Mouse (Mus musculus) liver, embryonic 12.5 days (tissue): ENCODE measurements around the gene Slc44a3. TPM values are rescaled to one million over a fixed set of nuclear protein-coding genes. Genes with fewer than 3 reads are reported as not detected.

Source experiments
- ATAC-seq: fragments of 200-750 bp; cut with Nextera tagmentation; 2 replicates; pipeline ENCODE4 v1.8.0; 2017; ENCODE audit warnings: moderate number of reproducible peaks, mild to moderate bottlenecking, moderate library complexity
- H3K27ac ChIP-seq: fragments of 300-500 bp; sonication (generic); 2 replicates; pipeline ENCODE4 v1.5.1; 2016; ENCODE audit warnings: mild to moderate bottlenecking
- H3K27me3 ChIP-seq: fragments of 300-500 bp; sonication (generic); replicated peaks from 2 replicates; pipeline ENCODE4 v1.6.1; 2016; ENCODE audit warnings: mild to moderate bottlenecking, moderate library complexity
- H3K36me3 ChIP-seq: fragments of 300-500 bp; sonication (generic); 2 replicates; pipeline ENCODE4 v1.6.1; 2016; ENCODE audit warnings: mild to moderate bottlenecking, moderate library complexity
- H3K4me1 ChIP-seq: fragments of 300-500 bp; sonication (generic); 2 replicates; pipeline ENCODE4 v1.6.1; 2016
- H3K4me2 ChIP-seq: fragments of 300-500 bp; sonication (generic); 2 replicates; pipeline ENCODE4 v1.6.1; 2016; ENCODE audit warnings: mild to moderate bottlenecking, moderate library complexity
- H3K4me3 ChIP-seq: fragments of 300-500 bp; sonication (generic); 2 replicates; pipeline ENCODE4 v1.5.1; 2016; ENCODE audit warnings: mild to moderate bottlenecking, moderate library complexity
- H3K9ac ChIP-seq: fragments of 300-500 bp; sonication (generic); 2 replicates; pipeline ENCODE4 v1.6.1; 2016; ENCODE audit warnings: mild to moderate bottlenecking, moderate library complexity
- H3K9me3 ChIP-seq: fragments of 300-500 bp; sonication (generic); replicated peaks from 2 replicates; pipeline ENCODE4 v1.6.1; 2016; ENCODE audit warnings: mild to moderate bottlenecking, moderate library complexity
- WGBS: fragments of 180-500 bp; shearing (Covaris S2); methylation state at CpG from one replicate; pipeline ENCODE4 v1.1.7; 2016; ENCODE audit not compliant: insufficient replicate concordance; 5-methylcytosine and 5-hydroxymethylcytosine counted together
- polyA plus RNA-seq: library from polyadenylated mRNA; unstranded; fragments of >200 nt; fragmentation: Nextera tagmentation; extraction: Ambion mirVana; gene quantifications from 2 replicates; pipeline ENCODE4 v1.2.1, GENCODE M21; 2016

Slc44a3 gene
- polyA plus RNA-seq, 1 experiment from 2014 or later: 3.7 TPM

DNA sequence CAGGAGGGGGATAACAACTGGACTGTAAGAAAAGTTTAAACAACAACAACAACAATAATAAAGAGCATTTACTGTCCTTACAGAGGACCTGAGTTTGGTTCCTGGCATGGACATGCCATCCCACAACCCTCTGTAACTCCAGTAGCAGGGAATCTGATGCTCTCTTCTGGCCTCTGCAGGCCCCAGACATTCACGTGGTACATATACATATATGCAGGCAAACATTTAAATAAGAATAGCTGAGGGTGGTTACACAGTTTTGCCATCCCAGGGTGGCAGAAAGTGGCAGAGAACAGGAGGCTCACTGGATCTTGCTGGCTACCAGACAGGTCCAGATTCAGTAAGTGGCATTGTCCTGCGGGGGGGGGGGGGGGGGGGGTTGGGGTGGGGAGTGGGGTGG is 64.1 kb downstream of the Slc44a3 start:
- H3K27me3 ChIP-seq: no peaks in the 10 kb centered on the region
- no peak overlapping the region for H3K27ac ChIP-seq
- no peaks in the 10 kb centered on the region for H3K9me3 ChIP-seq
- no peak overlapping the region for H3K9ac ChIP-seq
- WGBS: 28% methylated on average over 1 of the region's 2 CpGs
- ATAC-seq: no peak
- H3K36me3 ChIP-seq: no peaks in the 10 kb centered on the region
- no peak overlapping the region for H3K4me2 ChIP-seq
- no peak overlapping the region for H3K4me3 ChIP-seq
- H3K4me1 ChIP-seq: peaks cover 32% of the 10 kb centered on the region

GRCm38 (mm10) chr3:121467094-121467552 is 65.1 kb downstream of the Slc44a3 start:
- WGBS: 37% methylated on average over 10 of the region's 10 CpGs
- H3K27me3 ChIP-seq: no peaks in the 10 kb centered on the region
- ATAC-seq: no peak
- 0 out of 2 replicates have a peak overlapping the region, but pooled peaks have one; percentile 21 for H3K27ac ChIP-seq
- peaks cover 31% of the 10 kb centered on the region for H3K4me1 ChIP-seq
- no peaks in the 10 kb centered on the region for H3K36me3 ChIP-seq
- no peaks in the 10 kb centered on the region for H3K9me3 ChIP-seq
- no peak overlapping the region for H3K4me2 ChIP-seq
- no peak overlapping the region for H3K4me3 ChIP-seq
- no peak overlapping the region for H3K9ac ChIP-seq

GRCm38 (mm10) chr3:121465795-121466194 is 66.4 kb downstream of the Slc44a3 start:
- no peak for ATAC-seq
- Histone ChIP-seq H3K36me3 (0 out of 2 replicates have a peak, but pooled peaks cover 4% of the 10 kb centered on the region), H3K9ac (no peak overlapping the region), H3K27ac (no peak overlapping the region), H3K4me3 (no peak overlapping the region), H3K27me3 (no peaks in the 10 kb centered on the region), H3K4me1 (peaks cover 44% of the 10 kb centered on the region), H3K9me3 (no peaks in the 10 kb centered on the region), H3K4me2 (no peak overlapping the region)
- WGBS: 80% methylated on average over 10 of the region's 10 CpGs

DNA sequence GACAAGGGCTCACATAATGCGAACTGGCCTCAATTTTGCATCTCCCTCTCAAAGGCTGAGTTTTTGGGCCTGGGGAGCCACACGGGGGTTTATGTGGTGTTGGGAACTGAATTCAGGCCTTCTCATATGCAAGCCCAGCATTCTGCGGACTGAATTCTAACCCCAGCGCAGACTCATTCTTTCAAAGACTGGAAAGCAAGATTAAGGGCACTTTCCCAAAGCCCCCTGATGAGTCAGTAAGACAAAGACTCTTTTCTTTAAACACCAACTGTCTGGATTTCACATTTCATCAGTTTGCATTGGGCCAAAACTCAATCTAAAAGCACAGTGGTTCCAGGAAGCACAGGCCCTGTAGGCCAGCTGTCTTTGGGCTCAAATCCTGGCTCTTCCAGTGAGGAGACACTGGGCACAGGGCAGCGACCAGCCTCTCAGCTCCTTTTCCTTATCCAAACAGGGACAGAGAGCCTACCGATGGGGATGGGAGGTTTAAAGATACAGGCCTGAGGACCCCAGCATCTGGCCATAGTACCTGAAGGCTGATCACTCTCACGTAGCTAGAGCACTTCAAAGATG is 67.4 kb downstream of the Slc44a3 start:
- 75% methylated on average over 7 of the region's 7 CpGs for WGBS
- Histone ChIP-seq H3K27ac (no peak overlapping the region), H3K4me2 (no peak overlapping the region), H3K4me3 (no peak overlapping the region), H3K27me3 (no peaks in the 10 kb centered on the region), H3K9ac (no peak overlapping the region), H3K36me3 (0 out of 2 replicates have a peak, but pooled peaks cover 5% of the 10 kb centered on the region), H3K4me1 (peaks cover 51% of the 10 kb centered on the region), H3K9me3 (no peaks in the 10 kb centered on the region)
- no peak for ATAC-seq

- no peaks in the 10 kb centered on the region for H3K27me3 ChIP-seq
- 84% methylated on average over 3 of the region's 3 CpGs for WGBS
- peaks cover 50% of the 10 kb centered on the region for H3K4me1 ChIP-seq
- H3K36me3 ChIP-seq: peaks cover 13% of the 10 kb centered on the region
- no peak overlapping the region for H3K9ac ChIP-seq
- no peak for ATAC-seq
- H3K27ac ChIP-seq: no peak overlapping the region
- no peaks in the 10 kb centered on the region for H3K9me3 ChIP-seq
- H3K4me3 ChIP-seq: no peak overlapping the region
- no peak overlapping the region for H3K4me2 ChIP-seq
Measured at GRCm38 (mm10) chr3:121462782-121463181, 69.4 kb downstream of the Slc44a3 start.

- WGBS: 84% methylated on average over 13 of the region's 13 CpGs
- no peaks in the 10 kb centered on the region for H3K27me3 ChIP-seq
- peak overlapping the region; percentile 64; the same call in 1 of the 2 replicates for H3K4me2 ChIP-seq
- no peak overlapping the region for H3K4me3 ChIP-seq
- no peaks in the 10 kb centered on the region for H3K9me3 ChIP-seq
- peaks cover 25% of the 10 kb centered on the region for H3K36me3 ChIP-seq
- ATAC-seq: no peak
- peak overlapping the region; percentile 83 for H3K27ac ChIP-seq
- H3K9ac ChIP-seq: no peak overlapping the region
- peaks cover 41% of the 10 kb centered on the region for H3K4me1 ChIP-seq
Measured at GRCm38 (mm10) chr3:121461477-121461876, 70.7 kb downstream of the Slc44a3 start.

GRCm38 (mm10) chr3:121460473-121461193 is 71.6 kb downstream of the Slc44a3 start:
- Histone ChIP-seq H3K4me1 (peaks cover 41% of the 10 kb centered on the region), H3K4me3 (peak overlapping the region; percentile 10), H3K27me3 (no peaks in the 10 kb centered on the region), H3K9ac (peak overlapping the region; percentile 25), H3K27ac (peak overlapping the region; percentile 83), H3K36me3 (peaks cover 34% of the 10 kb centered on the region), H3K9me3 (no peaks in the 10 kb centered on the region), H3K4me2 (peak overlapping the region; percentile 64)
- 36% methylated on average over 16 of the region's 16 CpGs for WGBS
- ATAC-seq: peak; percentile 95

DNA sequence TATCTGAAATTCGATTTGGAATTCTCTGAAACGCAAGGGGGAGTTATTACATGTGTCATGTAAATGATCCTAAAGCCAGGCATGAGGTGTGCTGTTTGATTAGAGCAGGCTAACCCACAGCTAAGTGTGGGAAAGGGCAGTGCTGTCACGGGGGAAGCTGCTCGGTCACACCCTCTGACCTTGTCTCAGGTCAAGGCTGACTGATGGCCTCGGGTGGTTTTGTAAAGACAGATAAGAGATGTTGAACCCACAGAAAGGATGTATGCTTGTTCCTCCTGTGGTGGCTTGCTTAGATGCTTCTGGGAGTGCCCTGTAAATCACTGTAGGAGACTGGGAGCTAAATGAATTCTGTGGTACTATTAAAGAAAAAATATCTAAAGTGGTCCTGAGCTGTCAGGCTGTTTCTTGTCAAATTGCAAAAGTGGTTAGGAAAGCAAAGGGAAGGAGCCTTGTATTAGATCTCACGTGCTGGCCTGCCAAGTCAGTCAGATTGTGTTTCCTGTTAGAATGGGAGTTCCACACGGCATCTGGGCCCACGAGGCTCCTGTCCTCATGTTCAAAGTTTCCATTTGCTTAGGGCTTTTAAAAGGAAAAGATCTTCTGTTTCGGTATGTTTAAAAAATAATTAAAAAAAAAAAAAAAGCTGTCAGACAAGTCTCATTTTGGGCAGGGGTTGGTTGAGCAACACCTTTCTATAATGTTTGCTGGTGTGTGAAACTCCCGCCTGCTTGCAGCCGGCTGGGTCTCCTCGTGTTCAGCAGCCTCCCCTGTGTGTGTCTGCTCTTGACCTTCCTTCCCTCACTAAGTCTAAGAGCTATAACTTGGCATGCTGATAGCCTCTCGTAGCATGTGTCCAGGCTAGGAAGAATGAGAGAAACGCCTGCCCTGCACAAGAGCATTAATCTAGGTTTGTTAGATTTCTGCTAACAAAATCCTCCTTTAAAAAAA is 73.4 kb downstream of the Slc44a3 start:
- Histone ChIP-seq H3K27ac (no peak overlapping the region; the same call in 1 of the 2 replicates), H3K9ac (no peak overlapping the region), H3K4me1 (peaks cover 41% of the 10 kb centered on the region), H3K4me2 (no peak overlapping the region), H3K4me3 (no peak overlapping the region), H3K27me3 (no peaks in the 10 kb centered on the region), H3K9me3 (no peaks in the 10 kb centered on the region), H3K36me3 (peaks cover 51% of the 10 kb centered on the region)
- 53% methylated on average over 14 of the region's 14 CpGs for WGBS
- no peak for ATAC-seq

DNA sequence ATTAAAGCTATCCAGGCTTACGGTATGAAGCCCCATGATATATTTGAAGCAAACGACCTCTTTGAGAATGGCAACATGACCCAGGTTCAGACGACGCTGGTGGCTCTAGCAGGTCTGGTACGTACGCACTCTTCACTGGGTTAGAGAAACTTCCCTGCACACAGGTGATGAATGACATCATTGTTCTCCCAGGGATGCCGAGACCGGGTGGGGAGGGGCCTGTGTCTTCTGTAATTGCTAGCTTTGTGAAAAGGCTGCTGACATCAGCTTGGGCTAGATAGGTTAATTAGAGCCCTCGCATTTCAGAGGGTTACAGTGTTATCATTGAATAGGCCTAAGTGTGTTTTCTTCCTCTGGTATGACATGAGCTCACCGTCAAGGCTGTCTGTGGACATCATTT is 80.8 kb downstream of the Slc44a3 start:
- H3K27ac ChIP-seq: no peak overlapping the region
- no peaks in the 10 kb centered on the region for H3K9me3 ChIP-seq
- no peak overlapping the region for H3K4me2 ChIP-seq
- no peak for ATAC-seq
- H3K27me3 ChIP-seq: no peaks in the 10 kb centered on the region
- 81% methylated on average over 10 of the region's 10 CpGs for WGBS
- H3K36me3 ChIP-seq: peaks cover 61% of the 10 kb centered on the region
- H3K9ac ChIP-seq: no peak overlapping the region
- peaks cover 21% of the 10 kb centered on the region for H3K4me1 ChIP-seq
- H3K4me3 ChIP-seq: no peak overlapping the region

GRCm38 (mm10) chr3:121449527-121449926 is 82.7 kb downstream of the Slc44a3 start:
- Histone ChIP-seq H3K4me3 (no peak overlapping the region), H3K4me2 (no peak overlapping the region), H3K9me3 (no peaks in the 10 kb centered on the region), H3K27ac (no peak overlapping the region), H3K36me3 (peaks cover 45% of the 10 kb centered on the region), H3K9ac (no peak overlapping the region), H3K27me3 (no peaks in the 10 kb centered on the region), H3K4me1 (peaks cover 34% of the 10 kb centered on the region)
- ATAC-seq: no peak
- WGBS: 87% methylated on average over 8 of the region's 8 CpGs

- H3K4me3 ChIP-seq: no peak overlapping the region
- 81% methylated on average over 8 of the region's 8 CpGs for WGBS
- no peaks in the 10 kb centered on the region for H3K9me3 ChIP-seq
- H3K27me3 ChIP-seq: no peaks in the 10 kb centered on the region
- ATAC-seq: no peak
- H3K27ac ChIP-seq: no peak overlapping the region
- no peak overlapping the region for H3K9ac ChIP-seq
- H3K4me1 ChIP-seq: peaks cover 43% of the 10 kb centered on the region
- H3K4me2 ChIP-seq: no peak overlapping the region
- H3K36me3 ChIP-seq: peaks cover 43% of the 10 kb centered on the region
Measured at GRCm38 (mm10) chr3:121448606-121449005, 83.6 kb downstream of the Slc44a3 start.
